Mouse (Mus musculus): ENCODE results near the gene Zfp704.

Gene Zfp704

GRCm38 (mm10) chr3:9609581-9610341 lies at the start of gene Zfp704:
Gene Zfp704, minus strand, starts transcription at chr3:9610085.
- peak; percentile 86 for DNase-seq (ENCODE audit: low read depth, low spot score)

GRCm38 (mm10) chr3:9633036-9634005 lies 23.4 kb upstream of the Zfp704 start:
- DNase-seq (ENCODE audit: low read depth, low spot score), result no peak

GRCm38 (mm10) chr3:9629951-9630350 lies 20.1 kb upstream of the Zfp704 start:
- no peak for DNase-seq (ENCODE audit: low read depth, low spot score)

- DNase-seq (ENCODE audit: low read depth, low spot score), result no peak
Observed at GRCm38 (mm10) chr3:9628041-9628440, 18.2 kb upstream of the Zfp704 start.

- DNase-seq (ENCODE audit: low read depth, low spot score), result no peak
Observed at GRCm38 (mm10) chr3:9626149-9626548, 16.3 kb upstream of the Zfp704 start.

GRCm38 (mm10) chr3:9620611-9621010 lies 10.7 kb upstream of the Zfp704 start:
- no peak for DNase-seq (ENCODE audit: low read depth, low spot score)

- no peak for DNase-seq (ENCODE audit: low read depth, low spot score)
Observed at GRCm38 (mm10) chr3:9619562-9620275, 9.8 kb upstream of the Zfp704 start.

- DNase-seq (ENCODE audit: low read depth, low spot score), result no peak
Observed at GRCm38 (mm10) chr3:9617101-9617500, 7.2 kb upstream of the Zfp704 start.

- no peak for DNase-seq (ENCODE audit: low read depth, low spot score)
Observed at GRCm38 (mm10) chr3:9614676-9615075, 4.8 kb upstream of the Zfp704 start.

GRCm38 (mm10) chr3:9614011-9614410 lies 4.1 kb upstream of the Zfp704 start:
- no peak for DNase-seq (ENCODE audit: low read depth, low spot score)

- DNase-seq (ENCODE audit: low read depth, low spot score), result no peak
Observed at GRCm38 (mm10) chr3:9611226-9611625, 1.3 kb upstream of the Zfp704 start.

GRCm38 (mm10) chr3:9610426-9610825 lies 541 bp upstream of the Zfp704 start:
- DNase-seq (ENCODE audit: low read depth, low spot score), result no peak

GRCm38 (mm10) chr3:9608906-9609580 lies 842 bp downstream of the Zfp704 start:
- no peak for DNase-seq (ENCODE audit: low read depth, low spot score)

GRCm38 (mm10) chr3:9608441-9608905 lies 1.4 kb downstream of the Zfp704 start:
- peak; percentile 44 for DNase-seq (ENCODE audit: low read depth, low spot score)

GRCm38 (mm10) chr3:9607686-9608085 lies 2.2 kb downstream of the Zfp704 start:
- DNase-seq (ENCODE audit: low read depth, low spot score), result no peak

- no peak for DNase-seq (ENCODE audit: low read depth, low spot score)
Observed at GRCm38 (mm10) chr3:9605784-9606706, 3.8 kb downstream of the Zfp704 start.

GRCm38 (mm10) chr3:9604941-9605340 lies 4.9 kb downstream of the Zfp704 start:
- DNase-seq (ENCODE audit: low read depth, low spot score), result no peak

- no peak for DNase-seq (ENCODE audit: low read depth, low spot score)
Observed at GRCm38 (mm10) chr3:9603866-9604265, 6.0 kb downstream of the Zfp704 start.

GRCm38 (mm10) chr3:9600577-9600976 lies 9.3 kb downstream of the Zfp704 start:
- DNase-seq (ENCODE audit: low read depth, low spot score), result no peak

Data from telencephalon, adult 2 months (tissue).